Mouse (Mus musculus): Measurements from ENCODE around the gene Slc25a34.

DNA sequence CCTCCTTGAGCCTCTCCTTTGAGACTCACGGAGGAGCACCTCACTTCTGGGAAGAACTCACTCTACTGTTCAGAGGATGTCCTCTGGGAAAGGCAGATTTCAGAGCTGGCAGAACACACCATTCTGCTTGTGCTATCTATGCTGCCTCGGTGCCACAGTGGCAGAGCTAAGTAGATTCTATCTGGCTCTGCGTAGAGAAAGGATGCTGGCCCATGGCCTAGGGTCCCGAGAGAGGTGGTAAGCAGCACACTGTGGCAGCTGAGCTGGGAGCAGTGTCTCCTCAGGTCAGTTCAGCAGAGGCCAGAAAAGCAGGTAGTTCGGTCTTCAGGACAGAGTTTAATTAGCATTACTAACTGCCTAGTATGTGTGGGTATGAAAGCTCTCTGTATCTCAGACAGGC, 24.6 kb upstream of the Slc25a34 start:
- TF ChIP-seq CTCF (IDR thresholded peaks at IDR 0.05; ENCODE audit: borderline replicate concordance, control insufficient read depth, extremely low read depth, insufficient read depth, low read length, poor library complexity): no peak
- TF ChIP-seq POLR2A (IDR thresholded peaks at IDR 0.05; ENCODE audit: control insufficient read depth, extremely low read depth, insufficient read depth, low read length, poor library complexity): no peak
